Mouse (Mus musculus) bone marrow, adult 2 months (tissue): ENCODE measurements at regions not wholly inside any gene's neighbourhood (a gene's known extent, or its start where the extent isn't known, plus 50 kb on each side); places are given as distances from the start of the nearest gene placed in this dataset.

ENCODE experiments used
- H3K27ac ChIP-seq: fragments of 200-500 bp; 2 replicates; pipeline ENCODE4 v1.5.1; 2012; ENCODE audit warnings: low read depth, mild to moderate bottlenecking, control low read depth, inconsistent platforms, low read length; ENCODE audit not compliant: control insufficient read depth, poor library complexity, insufficient read depth
- H3K4me1 ChIP-seq: fragments of 200-500 bp; 2 replicates; pipeline ENCODE4 v1.6.1; 2011; ENCODE audit warnings: low read length; ENCODE audit not compliant: control insufficient read depth, insufficient read depth
- H3K4me3 ChIP-seq: fragments of 200-500 bp; replicated peaks from 2 replicates; pipeline ENCODE3; 2011; ENCODE audit warnings: mild to moderate bottlenecking, low read depth, low read length, control low read depth; ENCODE audit not compliant: control insufficient read depth
- CTCF ChIP-seq: fragments of 200-500 bp; IDR thresholded peaks from 2 replicates; pipeline ENCODE4 v1.5.1; 2011; ENCODE audit warnings: low read length, control low read depth; ENCODE audit not compliant: control insufficient read depth, insufficient read depth
- POLR2A ChIP-seq: fragments of 200-500 bp; IDR thresholded peaks from 2 replicates; pipeline ENCODE4 v1.6.1; 2011; ENCODE audit warnings: low read depth, mild to moderate bottlenecking, control low read depth, low read length, borderline replicate concordance; ENCODE audit not compliant: control insufficient read depth
- WGBS: fragments of 180-500 bp; shearing (Covaris S2); methylation state at CpG from one replicate; pipeline ENCODE4 v1.1.7; 2018; 5-methylcytosine and 5-hydroxymethylcytosine counted together

DNA sequence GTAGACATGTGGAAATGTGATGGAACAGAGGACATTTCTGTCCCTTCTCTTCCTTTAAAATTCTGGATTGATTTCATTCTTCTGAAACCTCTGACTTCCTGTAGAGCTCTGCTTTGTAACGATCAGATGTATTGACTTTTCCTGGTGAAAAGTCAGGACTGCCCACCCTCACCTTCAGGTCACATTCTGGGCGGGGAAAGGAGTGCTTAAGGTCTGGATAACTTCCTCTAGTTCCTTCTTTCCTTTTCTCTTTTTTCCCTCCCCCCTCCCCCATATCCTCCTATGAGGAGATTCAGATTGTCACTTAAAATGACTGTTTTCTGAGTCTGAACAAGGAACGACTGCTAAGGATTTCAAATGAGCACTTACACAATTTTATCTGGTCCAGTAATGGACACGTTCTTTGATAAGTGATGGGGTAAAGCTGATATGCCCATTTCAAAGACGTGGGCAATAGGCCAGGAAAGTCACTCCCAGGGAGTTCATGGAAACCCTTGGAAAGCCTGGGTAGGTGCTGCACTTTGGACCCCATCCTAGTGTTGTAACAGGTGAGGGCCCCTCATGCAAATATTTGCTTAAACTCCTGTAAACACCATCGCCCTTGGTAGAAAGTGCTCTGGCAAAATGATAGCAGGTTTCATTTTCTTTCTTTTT is 186.9 kb upstream of the Marcks start:
- no peak overlapping the region for H3K4me3 ChIP-seq
- no peak overlapping the region for H3K27ac ChIP-seq
- 62% methylated on average over 6 of the region's 6 CpGs for WGBS
- TF ChIP-seq CTCF (no peak), POLR2A (no peak)
- peaks cover 1% of the 10 kb centered on the region; the same call in 1 of the 2 replicates for H3K4me1 ChIP-seq

DNA sequence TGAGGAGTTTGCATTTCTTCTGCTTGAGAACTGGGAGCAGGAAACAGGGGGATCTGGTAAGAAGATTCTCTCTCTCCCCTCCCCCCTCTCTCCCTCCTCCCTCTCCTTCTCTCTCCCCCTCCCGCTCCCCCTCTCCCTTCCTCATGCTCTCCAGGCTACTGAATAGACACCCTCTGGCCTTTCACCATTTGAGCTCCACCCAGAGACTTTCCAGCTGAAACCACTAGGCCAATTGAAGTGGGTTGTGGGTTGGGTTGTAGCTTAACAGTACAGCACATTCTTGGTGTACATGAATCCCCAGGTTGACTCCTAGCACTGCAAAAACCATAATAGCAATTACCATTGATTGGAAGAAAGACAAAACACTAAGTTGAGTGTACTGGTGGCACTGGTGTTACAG is 185.0 kb upstream of the Marcks start:
- H3K27ac ChIP-seq: no peak overlapping the region
- WGBS: 75% methylated on average over 1 of the region's 1 CpGs
- H3K4me1 ChIP-seq: peaks cover 1% of the 10 kb centered on the region; the same call in 1 of the 2 replicates
- no peak overlapping the region for H3K4me3 ChIP-seq
- TF ChIP-seq CTCF (no peak), POLR2A (no peak)

DNA sequence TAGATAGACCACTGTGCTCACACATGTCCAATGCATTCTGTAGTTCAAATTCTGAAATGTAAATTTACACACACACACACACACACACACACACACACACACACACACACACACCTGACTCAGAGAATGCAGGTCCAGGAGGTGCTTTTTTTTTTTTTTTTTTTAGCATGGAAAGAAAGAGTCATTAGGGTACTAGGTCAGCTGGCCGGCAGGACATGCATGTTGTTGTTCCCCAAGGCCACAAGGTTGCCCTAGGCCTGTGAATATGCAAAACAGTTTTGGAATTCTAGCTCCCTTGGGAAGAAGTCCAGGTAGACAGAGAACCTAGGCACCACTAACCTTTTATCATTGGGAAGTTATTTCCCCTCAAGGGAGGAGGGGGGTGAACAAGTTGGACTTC is 184.1 kb upstream of the Marcks start:
- no peak overlapping the region for H3K27ac ChIP-seq
- no peak overlapping the region for H3K4me3 ChIP-seq
- H3K4me1 ChIP-seq: peaks cover 1% of the 10 kb centered on the region; the same call in 1 of the 2 replicates
- 78% methylated on average over 1 of the region's 1 CpGs for WGBS
- no peak for TF ChIP-seq POLR2A
- no peak for TF ChIP-seq CTCF

DNA sequence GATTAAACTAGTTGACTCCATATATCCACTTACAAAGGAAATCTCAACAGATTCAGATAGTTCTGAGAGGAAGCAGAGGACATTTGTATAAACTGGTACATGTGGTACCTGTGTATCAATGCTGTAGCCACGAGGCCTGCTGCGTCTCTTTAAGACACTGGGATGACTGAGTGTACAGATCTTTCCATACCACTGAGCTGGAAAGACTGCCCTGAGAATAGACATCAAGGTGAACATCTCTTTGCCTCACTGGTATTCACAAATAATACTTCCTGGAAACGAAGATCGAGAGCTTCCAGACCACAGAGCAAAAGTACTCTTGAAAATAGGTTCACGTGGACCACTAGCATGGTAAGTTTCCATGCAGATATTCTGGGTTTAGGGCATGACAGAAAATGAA is 183.6 kb upstream of the Marcks start:
- Histone ChIP-seq H3K4me3 (no peak overlapping the region), H3K27ac (no peak overlapping the region)
- TF ChIP-seq POLR2A: no peak
- no peak for TF ChIP-seq CTCF

DNA sequence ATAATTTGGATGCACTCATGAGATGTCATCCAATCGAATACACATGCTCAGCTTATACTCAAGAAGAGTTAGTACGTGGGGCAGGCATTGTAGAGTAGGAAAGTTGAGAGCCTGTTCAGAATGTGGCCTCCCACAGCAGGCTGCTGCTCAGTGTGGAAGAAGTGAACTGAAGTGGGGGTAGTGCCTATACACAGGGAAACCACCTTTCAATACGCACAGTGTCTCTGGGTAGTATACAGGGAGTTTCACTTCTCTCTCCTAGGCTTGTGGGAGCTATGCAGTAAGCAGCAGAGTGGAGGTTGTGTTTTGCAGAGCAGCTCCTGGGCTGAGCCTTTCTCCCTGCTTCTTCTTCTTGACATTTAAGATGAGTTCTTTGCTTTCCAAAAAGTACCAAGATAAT is 182.5 kb upstream of the Marcks start:
- Histone ChIP-seq H3K4me3 (no peak overlapping the region), H3K4me1 (peaks cover 1% of the 10 kb centered on the region; the same call in 1 of the 2 replicates), H3K27ac (no peak overlapping the region)
- TF ChIP-seq POLR2A: no peak
- no peak for TF ChIP-seq CTCF
- 48% methylated on average over 3 of the region's 3 CpGs for WGBS

More for the DNA sequence above, 183.6 kb upstream of the Marcks start:
- 72% methylated on average over 5 of the region's 5 CpGs for WGBS
- H3K4me1 ChIP-seq: peaks cover 1% of the 10 kb centered on the region; the same call in 1 of the 2 replicates

DNA sequence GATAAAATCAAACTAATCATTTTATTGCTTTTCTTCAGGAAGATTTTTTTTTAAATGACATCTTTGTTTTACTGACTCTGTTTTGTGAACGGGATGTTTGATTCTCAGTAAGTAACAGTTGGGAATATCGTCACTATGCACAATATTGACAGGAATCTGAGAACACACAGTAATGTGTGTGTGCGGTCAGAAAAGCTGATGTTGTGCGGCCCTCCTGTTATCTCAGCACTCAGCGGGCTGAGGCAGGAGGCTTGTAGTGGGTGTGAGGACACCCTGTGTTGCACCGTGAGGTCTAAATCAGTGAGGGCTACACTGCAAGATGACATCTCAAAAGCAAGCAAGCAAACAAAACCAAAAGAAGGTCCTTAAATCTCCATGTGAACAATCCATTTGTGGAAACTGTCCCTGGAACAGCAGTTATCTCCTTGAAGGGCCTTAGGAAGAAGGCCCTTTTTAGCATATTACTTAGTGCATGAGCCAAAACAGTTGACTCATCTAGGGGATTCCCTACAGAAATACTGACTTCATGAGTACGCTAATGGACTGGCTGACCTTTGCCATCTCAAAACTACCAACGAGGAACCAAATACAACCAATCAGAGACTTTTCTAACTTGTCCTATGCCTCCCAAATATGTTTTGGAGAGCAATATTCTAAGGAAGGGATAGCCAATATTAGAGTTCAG is 181.2 kb upstream of the Marcks start:
- peaks cover 5% of the 10 kb centered on the region for H3K4me1 ChIP-seq
- 85% methylated on average over 8 of the region's 8 CpGs for WGBS
- H3K4me3 ChIP-seq: no peak overlapping the region
- TF ChIP-seq CTCF (no peak), POLR2A (no peak)
- no peak overlapping the region for H3K27ac ChIP-seq

DNA sequence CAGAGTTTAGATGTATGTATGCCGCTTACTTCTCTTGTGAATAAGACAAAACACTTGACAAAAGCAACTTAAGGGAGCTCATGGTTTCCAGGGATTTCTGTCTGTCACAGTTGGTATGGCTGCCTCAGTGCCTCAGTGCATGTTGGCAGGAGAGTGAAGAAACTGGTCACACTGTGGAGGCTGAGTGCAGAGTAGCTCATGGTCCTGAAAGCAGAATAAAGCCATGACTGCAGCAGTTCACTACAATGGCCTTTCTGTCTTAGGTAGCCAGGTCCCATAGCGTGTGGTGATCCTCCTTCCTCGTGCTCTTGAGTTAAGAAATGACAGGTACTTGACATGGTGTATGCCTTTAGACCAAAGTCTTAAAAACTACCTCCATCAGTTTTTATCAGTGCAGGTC is 178.0 kb upstream of the Marcks start:
- peaks cover 6% of the 10 kb centered on the region for H3K4me1 ChIP-seq
- 73% methylated on average over 3 of the region's 3 CpGs for whole genome bisulfite sequencing
- TF ChIP-seq POLR2A (no peak), CTCF (no peak)
- no peak overlapping the region for H3K4me3 ChIP-seq
- H3K27ac ChIP-seq: no peak overlapping the region

DNA sequence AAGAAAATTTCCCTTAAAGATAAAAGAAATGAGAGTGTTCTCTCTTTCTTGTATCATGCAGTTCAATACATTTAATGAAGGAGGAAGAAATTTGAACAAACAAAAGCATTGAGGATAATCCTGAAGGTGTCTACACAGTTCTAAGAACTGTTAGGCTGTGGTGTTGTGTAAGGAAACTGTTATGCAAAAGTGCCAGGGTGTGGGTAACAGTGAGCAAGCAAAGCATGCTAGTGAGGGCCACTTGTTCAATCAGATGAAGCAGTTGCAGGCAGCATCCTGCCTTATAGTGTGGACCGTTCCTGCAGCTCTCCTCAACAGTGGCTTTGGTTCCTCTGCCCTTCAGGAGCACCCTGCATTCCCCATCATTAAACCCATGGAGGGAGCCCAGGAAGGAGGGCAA is 177.1 kb upstream of the Marcks start:
- peaks cover 4% of the 10 kb centered on the region for H3K4me1 ChIP-seq
- WGBS: 19% methylated on average over 1 of the region's 1 CpGs
- no peak overlapping the region for H3K4me3 ChIP-seq
- TF ChIP-seq POLR2A (no peak), CTCF (no peak)
- H3K27ac ChIP-seq: no peak overlapping the region
